Mouse (Mus musculus) thymus, adult 2 months (tissue): ENCODE measurements around the gene Gm17359.

ENCODE experiments used
- CTCF ChIP-seq: fragments of 200-500 bp; IDR thresholded peaks from 2 replicates; pipeline ENCODE4 v1.5.1; 2012; ENCODE audit warnings: mild to moderate bottlenecking, control low read depth, low read length, moderate library complexity, borderline replicate concordance; ENCODE audit not compliant: control insufficient read depth, poor library complexity, insufficient read depth; ENCODE audit errors: extremely low read depth
- POLR2A ChIP-seq: fragments of 200-500 bp; IDR thresholded peaks from 2 replicates; pipeline ENCODE4 v1.6.1; 2012; ENCODE audit warnings: mild to moderate bottlenecking, low read length, control low read depth, moderate library complexity; ENCODE audit not compliant: control insufficient read depth, poor library complexity, insufficient read depth; ENCODE audit errors: extremely low read depth

- TF ChIP-seq CTCF: no peak
- TF ChIP-seq POLR2A: no peak
Observed at GRCm38 (mm10) chr3:79293023-79293422, 43.4 kb upstream of the Gm17359 start.
